Mouse (Mus musculus): ENCODE measurements around the gene Rrp7a.

Rrp7a gene

GRCm38 (mm10) chr15:83065543-83065942 is 57.1 kb downstream of the Rrp7a start:
- peak; percentile 29 for DNase-seq (ENCODE audit: low spot score)
